Comparison of ENCODE assay signal across 9 mouse cellular contexts in genomic region chr7:30956357-30956751, GRCm38 (mm10). TPM values are rescaled to one million over a fixed set of nuclear protein-coding genes. Genes with fewer than 3 reads are reported as not detected.
DNase-seq lines count a peak whose midpoint lies in the region; ATAC-seq and TF ChIP-seq lines count a peak whose summit lies in the region.
"Had no signal": no experiment of that assay in that cellular context is flagged by ENCODE, and none has a peak within 500 bp of the region (broad histone marks: within the 10 kb centered on the region; RNA-seq: fewer than 3 reads in every experiment).

No protein-coding gene starts in this region.

- no peaks in the 10 kb centered on the region for H3K27me3 ChIP-seq in lung, embryonic 14.5 days (ENCODE audit: insufficient read depth, low read length)
- H3K27me3 ChIP-seq in forebrain, embryonic 14.5 days (replicated peaks; ENCODE audit: control insufficient read depth, insufficient read depth, low read length), result no peaks in the 10 kb centered on the region
- H3K27me3 ChIP-seq in kidney, embryonic 16.5 days (ENCODE audit: insufficient read depth, low read length), result no peaks in the 10 kb centered on the region
- H3K27me3 ChIP-seq in neural tube, embryonic 12.5 days (replicated peaks), result no peaks in the 10 kb centered on the region

- H3K36me3 ChIP-seq in lung, embryonic 14.5 days (ENCODE audit: insufficient read depth), result peaks cover 58% of the 10 kb centered on the region
- peaks cover 47% of the 10 kb centered on the region for H3K36me3 ChIP-seq in forebrain, embryonic 14.5 days (ENCODE audit: control insufficient read depth, insufficient read depth, low read length)
- peaks cover 41% of the 10 kb centered on the region for H3K36me3 ChIP-seq in kidney, embryonic 16.5 days (ENCODE audit: insufficient read depth, low read length)
- peaks cover 43% of the 10 kb centered on the region for H3K36me3 ChIP-seq in neural tube, embryonic 12.5 days

- no peak for TF ChIP-seq POLR2A in bone marrow, adult 2 months (IDR thresholded peaks at IDR 0.05; ENCODE audit: borderline replicate concordance, control insufficient read depth, low read depth, low read length)

- TF ChIP-seq CTCF in lung, embryonic 14.5 days (IDR thresholded peaks at IDR 0.05; ENCODE audit: low read depth), result no peak
- no peak for TF ChIP-seq CTCF in bone marrow, adult 2 months (IDR thresholded peaks at IDR 0.05; ENCODE audit: control insufficient read depth, insufficient read depth, low read length)

- H3K9ac ChIP-seq in lung, embryonic 14.5 days, result peak overlapping the region; percentile 99
- H3K9ac ChIP-seq in forebrain, embryonic 14.5 days (ENCODE audit: low read length), result peak overlapping the region; percentile 94
- peak overlapping the region; percentile 93 for H3K9ac ChIP-seq in kidney, embryonic 16.5 days (replicated peaks; ENCODE audit: low read length)
- H3K9ac ChIP-seq in neural tube, embryonic 12.5 days, result peak overlapping the region; percentile 98

- H3K9me3 ChIP-seq in lung, embryonic 14.5 days (ENCODE audit: low read depth, low read length), result no peaks in the 10 kb centered on the region
- H3K9me3 ChIP-seq in forebrain, embryonic 14.5 days (replicated peaks; ENCODE audit: control insufficient read depth, low read length), result no peaks in the 10 kb centered on the region
- no peaks in the 10 kb centered on the region for H3K9me3 ChIP-seq in kidney, embryonic 16.5 days (ENCODE audit: low read length)
- no peaks in the 10 kb centered on the region for H3K9me3 ChIP-seq in neural tube, embryonic 12.5 days

- peak overlapping the region; percentile 98 for H3K27ac ChIP-seq in lung, embryonic 14.5 days (ENCODE audit: low read depth)
- peak overlapping the region; percentile 99 for H3K27ac ChIP-seq in bone marrow, adult 2 months (ENCODE audit: control insufficient read depth, insufficient read depth, low read depth, low read length, poor library complexity)
- peak overlapping the region; percentile 98 for H3K27ac ChIP-seq in forebrain, embryonic 14.5 days (ENCODE audit: low read depth, low read length)
- H3K27ac ChIP-seq in kidney, embryonic 16.5 days (ENCODE audit: low read length), result peak overlapping the region; percentile 98
- peak overlapping the region; percentile 96 for H3K27ac ChIP-seq in neural tube, embryonic 12.5 days
- H3K27ac ChIP-seq: macrophage had no signal

- no peaks in the 10 kb centered on the region for H3K4me1 ChIP-seq in lung, embryonic 14.5 days (ENCODE audit: insufficient read depth)
- H3K4me1 ChIP-seq in bone marrow, adult 2 months (ENCODE audit: control insufficient read depth, insufficient read depth, low read length), result peaks cover 3% of the 10 kb centered on the region; the same call in 1 of the 2 replicates
- peaks cover 14% of the 10 kb centered on the region for H3K4me1 ChIP-seq in forebrain, embryonic 14.5 days (ENCODE audit: control insufficient read depth, insufficient read depth, low read length)
- H3K4me1 ChIP-seq in kidney, embryonic 16.5 days (ENCODE audit: insufficient read depth, low read length), result peaks cover 22% of the 10 kb centered on the region
- peaks cover 22% of the 10 kb centered on the region for H3K4me1 ChIP-seq in neural tube, embryonic 12.5 days

- peak overlapping the region; percentile 97 for H3K4me3 ChIP-seq in lung, embryonic 14.5 days (ENCODE audit: low read depth, low read length)
- peak overlapping the region; percentile 80 for H3K4me3 ChIP-seq in bone marrow, adult 2 months (replicated peaks; ENCODE audit: control insufficient read depth, low read depth, low read length)
- peak overlapping the region; percentile 92 for H3K4me3 ChIP-seq in forebrain, embryonic 14.5 days (ENCODE audit: low read depth, low read length)
- H3K4me3 ChIP-seq in kidney, embryonic 16.5 days (ENCODE audit: low read length), result peak overlapping the region; percentile 74
- H3K4me3 ChIP-seq in neural tube, embryonic 12.5 days, result peak overlapping the region; percentile 100

- 1% methylated on average over 29 of the region's 49 CpGs for WGBS in lung, embryonic 14.5 days
- WGBS in bone marrow, adult 2 months, result under 1% methylated on average over 35 of the region's 49 CpGs
- 0% methylated on average over 24 of the region's 49 CpGs for WGBS in forebrain, embryonic 14.5 days
- WGBS in kidney, embryonic 16.5 days, result 0% methylated on average over 31 of the region's 49 CpGs
- under 1% methylated on average over 45 of the region's 49 CpGs for WGBS in neural tube, embryonic 12.5 days

- H3K4me2 ChIP-seq in lung, embryonic 14.5 days, result peak overlapping the region; percentile 88
- H3K4me2 ChIP-seq in forebrain, embryonic 14.5 days (ENCODE audit: low read length), result peak overlapping the region; percentile 80
- peak overlapping the region; percentile 84 for H3K4me2 ChIP-seq in kidney, embryonic 16.5 days (replicated peaks; ENCODE audit: low read depth, low read length)
- H3K4me2 ChIP-seq in neural tube, embryonic 12.5 days (replicated peaks), result peak overlapping the region; percentile 92

- peak; percentile 51 for ATAC-seq in lung, embryonic 14.5 days (ENCODE audit: insufficient read depth)
- ATAC-seq in forebrain, embryonic 14.5 days, result peak; percentile 55
- peak; percentile 46 for ATAC-seq in kidney, embryonic 16.5 days (ENCODE audit: low FRiP score, low TSS enrichment)
- peak; percentile 57 for ATAC-seq in neural tube, embryonic 12.5 days (ENCODE audit: low FRiP score, low read depth)

- DNase-seq in lung, embryonic 14.5 days, result no peak
- DNase-seq in lung, postnatal 10 days, result no peak
- DNase-seq in forebrain, embryonic 14.5 days (ENCODE audit: low spot score), result no peak
- no peak for DNase-seq in spleen, adult 18-20 months
- DNase-seq in adipocyte (ENCODE audit: low spot score), result no peak

RNA-seq across cellular contexts. Expression of gene Usf2, which starts 0.2 kb away (rescaled TPM):
- 21.8 and 23.3 TPM in 2 replicates for polyA plus RNA-seq in lung, embryonic 14.5 days (2014; fragmentation: Nextera tagmentation; extraction: Ambion mirVana)
- polyA plus RNA-seq in bone marrow, adult 2 months (2011; ENCODE audit: insufficient read depth, insufficient read length, low replicate concordance, missing spikeins), result 88.9 and 89.6 TPM in 2 replicates
- 20.3 and 25.0 TPM in 2 replicates for polyA plus RNA-seq in forebrain, embryonic 14.5 days (2014; fragmentation: Nextera tagmentation; extraction: Ambion mirVana)
- polyA plus RNA-seq in kidney, embryonic 16.5 days (2015; fragmentation: Nextera tagmentation; extraction: Ambion mirVana), result 19.8 and 25.3 TPM in 2 replicates
- 32.0 and 38.8 TPM in 2 replicates for polyA plus RNA-seq in neural tube, embryonic 12.5 days (2016; fragmentation: Nextera tagmentation; extraction: Ambion mirVana)

RNA-seq across cellular contexts. Expression of gene Hamp, which starts 12.5 kb away (rescaled TPM):
- not detected in 2 replicates for polyA plus RNA-seq in lung, embryonic 14.5 days (2014; fragmentation: Nextera tagmentation; extraction: Ambion mirVana)
- polyA plus RNA-seq in bone marrow, adult 2 months (2011; ENCODE audit: insufficient read depth, insufficient read length, low replicate concordance, missing spikeins), result 9.2 and 42.2 TPM in 2 replicates
- polyA plus RNA-seq in forebrain, embryonic 14.5 days (2014; fragmentation: Nextera tagmentation; extraction: Ambion mirVana), result not detected in 2 replicates
- polyA plus RNA-seq in kidney, embryonic 16.5 days (2015; fragmentation: Nextera tagmentation; extraction: Ambion mirVana), result not detected in 2 replicates
- polyA plus RNA-seq in neural tube, embryonic 12.5 days (2016; fragmentation: Nextera tagmentation; extraction: Ambion mirVana), result not detected in 2 replicates
- polyA plus RNA-seq: macrophage had no signal

RNA-seq across cellular contexts. Expression of gene Lsr, which starts 16.9 kb away (rescaled TPM):
- polyA plus RNA-seq in lung, embryonic 14.5 days (2014; fragmentation: Nextera tagmentation; extraction: Ambion mirVana), result 66.2 and 67.4 TPM in 2 replicates
- polyA plus RNA-seq in bone marrow, adult 2 months (2011; ENCODE audit: insufficient read depth, insufficient read length, low replicate concordance, missing spikeins), result 0.81 and 4.2 TPM in 2 replicates
- 16.8 and 19.2 TPM in 2 replicates for polyA plus RNA-seq in forebrain, embryonic 14.5 days (2014; fragmentation: Nextera tagmentation; extraction: Ambion mirVana)
- 72.5 and 73.5 TPM in 2 replicates for polyA plus RNA-seq in kidney, embryonic 16.5 days (2015; fragmentation: Nextera tagmentation; extraction: Ambion mirVana)
- polyA plus RNA-seq in neural tube, embryonic 12.5 days (2016; fragmentation: Nextera tagmentation; extraction: Ambion mirVana), result 15.4 and 17.0 TPM in 2 replicates

RNA-seq across cellular contexts. Expression of gene Fam187b, which starts 17.2 kb away (rescaled TPM):
- 3.6 and 4.9 TPM in 2 replicates for polyA plus RNA-seq in lung, embryonic 14.5 days (2014; fragmentation: Nextera tagmentation; extraction: Ambion mirVana)
- 0.75 TPM in 1 of 2 replicates, not detected in the other for polyA plus RNA-seq in bone marrow, adult 2 months (2011; ENCODE audit: insufficient read depth, insufficient read length, low replicate concordance, missing spikeins)
- polyA plus RNA-seq in forebrain, embryonic 14.5 days (2014; fragmentation: Nextera tagmentation; extraction: Ambion mirVana), result 0.20 and 0.35 TPM in 2 replicates
- polyA plus RNA-seq in kidney, embryonic 16.5 days (2015; fragmentation: Nextera tagmentation; extraction: Ambion mirVana), result 8.0 and 9.0 TPM in 2 replicates
- 0.42 and 0.46 TPM in 2 replicates for polyA plus RNA-seq in neural tube, embryonic 12.5 days (2016; fragmentation: Nextera tagmentation; extraction: Ambion mirVana)

RNA-seq across cellular contexts. Expression of gene Hamp2, which starts 31.9 kb away (rescaled TPM):
- not detected in 2 replicates for polyA plus RNA-seq in lung, embryonic 14.5 days (2014; fragmentation: Nextera tagmentation; extraction: Ambion mirVana)
- not detected in 2 replicates for polyA plus RNA-seq in bone marrow, adult 2 months (2011; ENCODE audit: insufficient read depth, insufficient read length, low replicate concordance, missing spikeins)
- not detected in 2 replicates for polyA plus RNA-seq in forebrain, embryonic 14.5 days (2014; fragmentation: Nextera tagmentation; extraction: Ambion mirVana)
- polyA plus RNA-seq in kidney, embryonic 16.5 days (2015; fragmentation: Nextera tagmentation; extraction: Ambion mirVana), result not detected in 2 replicates
- not detected in 2 replicates for polyA plus RNA-seq in neural tube, embryonic 12.5 days (2016; fragmentation: Nextera tagmentation; extraction: Ambion mirVana)
- polyA plus RNA-seq: macrophage had no signal
